Comparison of ENCODE assay signal across 24 mouse cellular contexts in genomic region chr12:25947107-25947506, GRCm38 (mm10).
DNase-seq lines count a peak whose midpoint lies in the region; ATAC-seq and TF ChIP-seq lines count a peak whose summit lies in the region.
"Had no signal": no experiment of that assay in that cellular context is flagged by ENCODE, and none has a peak within 500 bp of the region (broad histone marks: within the 10 kb centered on the region; RNA-seq: fewer than 3 reads in every experiment).

No protein-coding gene starts in this region.

- TF ChIP-seq CTCF in left cerebral cortex, adult 2 months (IDR thresholded peaks at IDR 0.05) = no peak

- peak; percentile 85 for ATAC-seq in cerebellum, adult (ENCODE audit: insufficient number of reproducible peaks, low FRiP score, low TSS enrichment)
- ATAC-seq: activated CD4-positive, CD25-positive, alpha-beta regulatory T cell, adult 4 months; forebrain, embryonic 16.5 days had no signal

- no peak overlapping the region for H3K27ac ChIP-seq in left cerebral cortex, adult 2 months
- H3K27ac ChIP-seq: gastrocnemius, adult 2 months; heart, adult 2 months; kidney, postnatal 0 days; liver, embryonic 15.5 days; lung, embryonic 15.5 days; midbrain, embryonic 10.5 days; stomach, embryonic 15.5 days had no signal

- DNase-seq in cerebellum, postnatal 4 days (ENCODE audit: low spot score in 2 of 2) = no peak
- DNase-seq in left cerebral cortex, postnatal 4 days = peak; percentile 48
- DNase-seq in left cerebral cortex, adult 2 months (ENCODE audit: extremely low spot score in 1 of 2, low spot score in 2 of 2) = no peak
- DNase-seq in cerebellum, adult 8-10 months = peak; percentile 34
- DNase-seq in cerebellum, postnatal 25 days = peak; percentile 42 to 50
- no peak for DNase-seq in testis, postnatal 10 days (ENCODE audit: low spot score)
- no peak for DNase-seq in natural killer cell, adult 2 months (ENCODE audit: low spot score in 2 of 2)
- DNase-seq: adrenal gland, adult 2 months; gastrocnemius, adult 2 months; gastrocnemius, postnatal 36 days; heart, adult 2 months; heart, postnatal 14 days; kidney, adult 8-10 months; kidney, postnatal 4 days; thymus, postnatal 14 days had no signal

- intact Hi-C loops in left cerebral cortex, postnatal 4 days (cut with DNase I) = no loop called here
- intact Hi-C loops in left cerebral cortex, adult 2 months (cut with DNase I) = no loop called here

- H3K4me3 ChIP-seq in left cerebral cortex, adult 2 months = no peak overlapping the region
- H3K4me3 ChIP-seq: erythroblast, embryonic 14.5 days; gastrocnemius, adult 2 months; heart, adult 2 months; liver, embryonic 15.5 days; lung, embryonic 15.5 days; midbrain, embryonic 10.5 days; stomach, embryonic 15.5 days had no signal

Comparison
In these comparisons a context has a peak if more than half of its experiments do, and no peak if none do; other contexts are left out.
1. DNase-seq: peak in left cerebral cortex, postnatal 4 days (single experiment), cerebellum, adult 8-10 months (single experiment) and cerebellum, postnatal 25 days (2 of 2); none in cerebellum, postnatal 4 days (0 of 2), left cerebral cortex, adult 2 months (0 of 2), testis, postnatal 10 days (single experiment) and natural killer cell, adult 2 months (0 of 2).